Mouse (Mus musculus) adrenal gland, adult 8-10 months (tissue): ENCODE measurements around the gene Vmn1r4. TPM values are rescaled to one million over a fixed set of nuclear protein-coding genes. Genes with fewer than 3 reads are reported as not detected.

Source experiments
- DNase-seq: peaks from one replicate; pipeline ENCODE4 v3.0.0; 2022
- total RNA-seq, 4 experiments: library from RNA; stranded (reverse); gene quantifications; 2 replicates each; pipeline ENCODE4 v1.2.4; 2022

Gene Vmn1r4
- 1 to 10 TPM in 1 of 4 experiments, under 1 TPM in 3; 0.46 to 1.1 (median 0.52) TPM for total RNA-seq

- DNase-seq = peak; percentile 90
Measured at GRCm38 (mm10) chr6:56923726-56924707, at the start of gene Vmn1r4, which contains the start of gene Nt5c3. Vmn1r4 (plus strand) TSS chr6:56924015. Nt5c3 (minus strand) TSS chr6:56923932.

GRCm38 (mm10) chr6:56876870-56877269, 46.9 kb upstream of the Vmn1r4 start:
- DNase-seq = no peak

- no peak for DNase-seq
Measured at GRCm38 (mm10) chr6:56877985-56878384, 45.8 kb upstream of the Vmn1r4 start.

GRCm38 (mm10) chr6:56879352-56879955, 44.4 kb upstream of the Vmn1r4 start:
- DNase-seq = no peak

GRCm38 (mm10) chr6:56888561-56888960, 35.3 kb upstream of the Vmn1r4 start:
- DNase-seq = peak; percentile 25

GRCm38 (mm10) chr6:56890762-56891161, 33.1 kb upstream of the Vmn1r4 start:
- no peak for DNase-seq

GRCm38 (mm10) chr6:56899601-56900000, 24.2 kb upstream of the Vmn1r4 start:
- DNase-seq = no peak

GRCm38 (mm10) chr6:56901336-56901735, 22.5 kb upstream of the Vmn1r4 start:
- DNase-seq = no peak

GRCm38 (mm10) chr6:56901824-56902386, 21.9 kb upstream of the Vmn1r4 start:
- DNase-seq = peak; percentile 68

GRCm38 (mm10) chr6:56902606-56903520, 21.0 kb upstream of the Vmn1r4 start:
- no peak for DNase-seq

GRCm38 (mm10) chr6:56903831-56904230, 20.0 kb upstream of the Vmn1r4 start:
- DNase-seq = no peak

GRCm38 (mm10) chr6:56904330-56904729, 19.5 kb upstream of the Vmn1r4 start:
- no peak for DNase-seq

GRCm38 (mm10) chr6:56904982-56905381, 18.8 kb upstream of the Vmn1r4 start:
- no peak for DNase-seq

- no peak for DNase-seq
Measured at GRCm38 (mm10) chr6:56905486-56905885, 18.3 kb upstream of the Vmn1r4 start.

- DNase-seq = no peak
Measured at GRCm38 (mm10) chr6:56906121-56906846, 17.5 kb upstream of the Vmn1r4 start.

GRCm38 (mm10) chr6:56907973-56908372, 15.8 kb upstream of the Vmn1r4 start:
- DNase-seq = no peak

GRCm38 (mm10) chr6:56908397-56908796, 15.4 kb upstream of the Vmn1r4 start:
- DNase-seq = no peak

GRCm38 (mm10) chr6:56908912-56909311, 14.9 kb upstream of the Vmn1r4 start:
- peak; percentile 37 for DNase-seq

- no peak for DNase-seq
Measured at GRCm38 (mm10) chr6:56910910-56911309, 12.9 kb upstream of the Vmn1r4 start.

GRCm38 (mm10) chr6:56913092-56913858, 10.5 kb upstream of the Vmn1r4 start:
- DNase-seq = no peak

GRCm38 (mm10) chr6:56916279-56916678, 7.5 kb upstream of the Vmn1r4 start:
- DNase-seq = no peak
